Mouse (Mus musculus) MEL (cell line): Measurements from ENCODE around the gene Exoc5. TPM values are rescaled to one million over a fixed set of nuclear protein-coding genes. Genes with fewer than 3 reads are reported as not detected.

Experiments
- DNase-seq: peaks from one replicate; pipeline ENCODE4 v3.0.0; 2011; ENCODE audit warnings: low read depth, low spot score
- H3K27ac ChIP-seq: 2 replicates; pipeline ENCODE4 v1.5.1; 2012; ENCODE audit warnings: low read depth, mild to moderate bottlenecking, control low read depth, low read length, moderate library complexity; ENCODE audit not compliant: control insufficient read depth
- H3K27me3 ChIP-seq, 2 experiments: fragments of 150-350 bp in 1 of 2; sonication (generic) in 1 of 2; 2 replicates each; pipeline ENCODE4 v1.6.1; 2012; ENCODE audit warnings: low read length in 2 of 2, mild to moderate bottlenecking in 2 of 2, improper control_type of control experiment in 1 of 2, moderate library complexity in 1 of 2; ENCODE audit not compliant: insufficient read depth in 2 of 2, control insufficient read depth in 1 of 2
- H3K36me3 ChIP-seq, 2 experiments: 2 replicates each; pipeline ENCODE4 v1.6.1; 2012 to 2014; ENCODE audit warnings: low read length in 2 of 2, improper control_type of control experiment in 1 of 2, inconsistent platforms in 1 of 2, mild to moderate bottlenecking in 1 of 2; ENCODE audit not compliant: insufficient read depth in 2 of 2, control insufficient read depth in 1 of 2
- H3K4me1 ChIP-seq, 2 experiments: fragments of 150-350 bp in 1 of 2; sonication (generic) in 1 of 2; 2 replicates each; pipeline ENCODE4 v1.6.1; 2012; ENCODE audit warnings: low read length in 2 of 2, improper control_type of control experiment in 1 of 2, mild to moderate bottlenecking in 1 of 2; ENCODE audit not compliant: insufficient read depth in 2 of 2, control insufficient read depth in 1 of 2
- H3K4me3 ChIP-seq, 2 experiments: fragments of 150-350 bp in 1 of 2; sonication (generic) in 1 of 2; 2 replicates each; pipeline ENCODE4 v1.5.1; 2012; ENCODE audit warnings: low read depth in 2 of 2, low read length in 2 of 2, mild to moderate bottlenecking in 2 of 2, moderate library complexity in 2 of 2, control low read depth in 1 of 2, improper control_type of control experiment in 1 of 2; ENCODE audit not compliant: control insufficient read depth in 1 of 2, insufficient read depth in 1 of 2
- H3K79me2 ChIP-seq: 2 replicates; pipeline ENCODE4 v1.6.1; 2012; ENCODE audit warnings: mild to moderate bottlenecking, low read length, moderate library complexity; ENCODE audit not compliant: control insufficient read depth, poor library complexity, insufficient read depth
- H3K9ac ChIP-seq: 2 replicates; pipeline ENCODE4 v1.6.1; 2012; ENCODE audit warnings: low read depth, mild to moderate bottlenecking, control low read depth, low read length, moderate library complexity; ENCODE audit not compliant: control insufficient read depth, poor library complexity, severe bottlenecking
- H3K9me3 ChIP-seq: fragments of 150-350 bp; sonication (generic); replicated peaks from 2 replicates; pipeline ENCODE4 v1.6.1; 2012; ENCODE audit warnings: mild to moderate bottlenecking, low read length, improper control_type of control experiment, moderate library complexity; ENCODE audit not compliant: insufficient read depth
- BHLHE40 ChIP-seq: IDR thresholded peaks from 2 replicates; pipeline ENCODE4 v1.6.1; 2012; ENCODE audit warnings: low read depth, mild to moderate bottlenecking, inconsistent platforms, low read length, improper control_type of control experiment, borderline replicate concordance
- CHD1 ChIP-seq: IDR thresholded peaks from 2 replicates; pipeline ENCODE4 v1.6.1; 2012; ENCODE audit warnings: low read depth, mild to moderate bottlenecking, inconsistent platforms, low read length, improper control_type of control experiment
- CHD2 ChIP-seq: IDR thresholded peaks from 2 replicates; pipeline ENCODE4 v1.6.1; 2011; ENCODE audit warnings: low read length, improper control_type of control experiment
- E2F4 ChIP-seq: IDR thresholded peaks from 2 replicates; pipeline ENCODE4 v1.6.1; 2011; ENCODE audit warnings: low read depth, low read length, improper control_type of control experiment, borderline replicate concordance
- ELF1 ChIP-seq: IDR thresholded peaks from 2 replicates; pipeline ENCODE4 v1.6.1; 2014; ENCODE audit warnings: low read depth, mild to moderate bottlenecking, inconsistent platforms, low read length, improper control_type of control experiment, moderate library complexity
- EP300 ChIP-seq, 2 experiments: IDR thresholded peaks; 2 replicates each; pipeline ENCODE4 v1.6.1; 2011; ENCODE audit warnings: improper control_type of control experiment in 2 of 2, low read length in 2 of 2, low read depth in 1 of 2, mild to moderate bottlenecking in 1 of 2
- ETS1 ChIP-seq: IDR thresholded peaks from 2 replicates; pipeline ENCODE4 v1.6.1; 2012; ENCODE audit warnings: low read depth, mild to moderate bottlenecking, inconsistent platforms, low read length, improper control_type of control experiment, moderate library complexity
- GABPA ChIP-seq: IDR thresholded peaks from 2 replicates; pipeline ENCODE4 v1.6.1; 2012; ENCODE audit warnings: low read depth, mild to moderate bottlenecking, inconsistent platforms, low read length, improper control_type of control experiment, moderate library complexity
- GATA1 ChIP-seq: IDR thresholded peaks from 2 replicates; pipeline ENCODE4 v1.6.1; 2011; ENCODE audit warnings: low read depth, low read length, improper control_type of control experiment
- HCFC1 ChIP-seq: IDR thresholded peaks from 2 replicates; pipeline ENCODE4 v1.6.1; 2012; ENCODE audit warnings: low read depth, mild to moderate bottlenecking, inconsistent platforms, low read length, improper control_type of control experiment, moderate library complexity
- JUND ChIP-seq: IDR thresholded peaks from 2 replicates; pipeline ENCODE4 v1.6.1; 2011; ENCODE audit warnings: low read depth, mild to moderate bottlenecking, improper control_type of control experiment, low read length
- KAT2A ChIP-seq: conservative IDR thresholded peaks from 2 replicates; pipeline ENCODE4 v1.6.1; 2012; ENCODE audit warnings: low read depth, low read length, improper control_type of control experiment, inconsistent platforms
- MAX ChIP-seq: IDR thresholded peaks from 2 replicates; pipeline ENCODE4 v1.6.1; 2011; ENCODE audit warnings: low read length, improper control_type of control experiment
- MAZ ChIP-seq: IDR thresholded peaks from 2 replicates; pipeline ENCODE4 v1.6.1; 2012; ENCODE audit warnings: low read depth, mild to moderate bottlenecking, inconsistent platforms, low read length, improper control_type of control experiment
- MEF2A ChIP-seq: IDR thresholded peaks from 2 replicates; pipeline ENCODE4 v1.6.1; 2014; ENCODE audit warnings: low read depth, mild to moderate bottlenecking, inconsistent platforms, low read length, improper control_type of control experiment; ENCODE audit not compliant: poor library complexity, insufficient replicate concordance, severe bottlenecking; ENCODE audit errors: extremely low read depth
- MXI1 ChIP-seq: IDR thresholded peaks from 2 replicates; pipeline ENCODE4 v1.6.1; 2011; ENCODE audit warnings: mild to moderate bottlenecking, low read depth, low read length, improper control_type of control experiment
- MYB ChIP-seq: IDR thresholded peaks from 2 replicates; pipeline ENCODE4 v1.6.1; 2011; ENCODE audit warnings: mild to moderate bottlenecking, low read depth, low read length, improper control_type of control experiment
- MYC ChIP-seq: IDR thresholded peaks from 2 replicates; pipeline ENCODE4 v1.6.1; 2011; ENCODE audit warnings: low read depth, mild to moderate bottlenecking, low read length, improper control_type of control experiment, moderate library complexity
- NELFE ChIP-seq: IDR thresholded peaks from 2 replicates; pipeline ENCODE4 v1.6.1; 2011; ENCODE audit warnings: low read depth, low read length, improper control_type of control experiment
- NRF1 ChIP-seq: IDR thresholded peaks from 2 replicates; pipeline ENCODE4 v1.6.1; 2014; ENCODE audit warnings: low read depth, mild to moderate bottlenecking, inconsistent platforms, low read length, improper control_type of control experiment, moderate library complexity; ENCODE audit not compliant: poor library complexity, insufficient read depth, severe bottlenecking
- POLR2A ChIP-seq, 2 experiments: IDR thresholded peaks; 2 replicates each; pipeline ENCODE4 v1.6.1; 2011 to 2012; ENCODE audit warnings: low read length in 2 of 2, mild to moderate bottlenecking in 2 of 2, control low read depth in 1 of 2, improper control_type of control experiment in 1 of 2, low read depth in 1 of 2, moderate library complexity in 1 of 2; ENCODE audit not compliant: control insufficient read depth in 1 of 2, insufficient read depth in 1 of 2, poor library complexity in 1 of 2
- POLR2AphosphoS2 ChIP-seq: IDR thresholded peaks from 2 replicates; pipeline ENCODE4 v1.6.1; 2011; ENCODE audit warnings: low read length, improper control_type of control experiment
- POLR2AphosphoS5 ChIP-seq: IDR thresholded peaks from 2 replicates; pipeline ENCODE4 v1.6.1; 2012; ENCODE audit warnings: low read depth, borderline replicate concordance, mild to moderate bottlenecking, inconsistent platforms, low read length, moderate library complexity, mixed read lengths
- RAD21 ChIP-seq: IDR thresholded peaks from 2 replicates; pipeline ENCODE4 v1.6.1; 2011; ENCODE audit warnings: mild to moderate bottlenecking, low read depth, low read length, improper control_type of control experiment
- RCOR1 ChIP-seq: IDR thresholded peaks from 2 replicates; pipeline ENCODE4 v1.6.1; 2012; ENCODE audit warnings: low read depth, mild to moderate bottlenecking, inconsistent platforms, low read length, improper control_type of control experiment
- SIN3A ChIP-seq: IDR thresholded peaks from 2 replicates; pipeline ENCODE4 v1.6.1; 2012; ENCODE audit warnings: low read length, improper control_type of control experiment, inconsistent platforms
- SMC3 ChIP-seq: IDR thresholded peaks from 2 replicates; pipeline ENCODE4 v1.6.1; 2011; ENCODE audit warnings: low read depth, low read length, improper control_type of control experiment
- TAL1 ChIP-seq: IDR thresholded peaks from 2 replicates; pipeline ENCODE4 v1.6.1; 2012; ENCODE audit warnings: mild to moderate bottlenecking, inconsistent platforms, low read length, moderate library complexity, mixed read lengths
- TBP ChIP-seq: IDR thresholded peaks from 2 replicates; pipeline ENCODE4 v1.8.0; 2011; ENCODE audit warnings: low read depth, low read length, improper control_type of control experiment
- TCF12 ChIP-seq: IDR thresholded peaks from 2 replicates; pipeline ENCODE4 v1.6.1; 2014; ENCODE audit warnings: low read depth, mild to moderate bottlenecking, inconsistent platforms, low read length, improper control_type of control experiment, moderate library complexity
- UBTF ChIP-seq: IDR thresholded peaks from 2 replicates; pipeline ENCODE4 v1.6.1; 2012; ENCODE audit warnings: low read depth, mild to moderate bottlenecking, inconsistent platforms, low read length, improper control_type of control experiment, moderate library complexity, borderline replicate concordance; ENCODE audit not compliant: insufficient read depth
- USF2 ChIP-seq, 2 experiments: IDR thresholded peaks; 2 replicates each; pipeline ENCODE4 v1.6.1; 2011 to 2012; ENCODE audit warnings: improper control_type of control experiment in 2 of 2, low read length in 2 of 2, borderline replicate concordance in 1 of 2, inconsistent platforms in 1 of 2, low read depth in 1 of 2, mild to moderate bottlenecking in 1 of 2; ENCODE audit not compliant: insufficient read depth in 1 of 2
- ZC3H11A ChIP-seq: IDR thresholded peaks from 2 replicates; pipeline ENCODE4 v1.6.1; 2012; ENCODE audit warnings: low read depth, mild to moderate bottlenecking, inconsistent platforms, low read length, improper control_type of control experiment
- ZKSCAN1 ChIP-seq: IDR thresholded peaks from 2 replicates; pipeline ENCODE4 v1.6.1; 2012; ENCODE audit warnings: low read depth, mild to moderate bottlenecking, inconsistent platforms, low read length, improper control_type of control experiment, moderate library complexity
- ZMIZ1 ChIP-seq: IDR thresholded peaks from 2 replicates; pipeline ENCODE4 v1.6.1; 2012; ENCODE audit warnings: low read depth, mild to moderate bottlenecking, inconsistent platforms, low read length, improper control_type of control experiment, moderate library complexity
- ZNF384 ChIP-seq: IDR thresholded peaks from 2 replicates; pipeline ENCODE4 v1.6.1; 2012; ENCODE audit warnings: low read depth, mild to moderate bottlenecking, inconsistent platforms, low read length, improper control_type of control experiment
- polyA plus RNA-seq, 2 experiments: library from polyadenylated mRNA; stranded (reverse) in 1 of 2; unstranded in 1 of 2; fragments of >175 nt in 1 of 2; fragments of >200 nt in 1 of 2; gene quantifications; 2 replicates each; pipeline versions ENCODE4 v1.2.1 to v1.2.4; 2012; ENCODE audit warnings: low replicate concordance in 2 of 2, low read depth in 1 of 2; ENCODE audit not compliant: insufficient read length in 2 of 2, insufficient read depth in 1 of 2, missing spikeins in 1 of 2
- total RNA-seq: library from RNA; depleted of rRNA; stranded (reverse); fragments of 300-350 nt; gene quantifications from 2 replicates; pipeline ENCODE4 v1.2.3, GENCODE M21; 2012; rRNA removed

Gene Exoc5
- total RNA-seq (33.3 and 34.9 TPM in 2 replicates), polyA plus RNA-seq (10 to 100 TPM; 23.0 to 56.4 TPM)

DNA sequence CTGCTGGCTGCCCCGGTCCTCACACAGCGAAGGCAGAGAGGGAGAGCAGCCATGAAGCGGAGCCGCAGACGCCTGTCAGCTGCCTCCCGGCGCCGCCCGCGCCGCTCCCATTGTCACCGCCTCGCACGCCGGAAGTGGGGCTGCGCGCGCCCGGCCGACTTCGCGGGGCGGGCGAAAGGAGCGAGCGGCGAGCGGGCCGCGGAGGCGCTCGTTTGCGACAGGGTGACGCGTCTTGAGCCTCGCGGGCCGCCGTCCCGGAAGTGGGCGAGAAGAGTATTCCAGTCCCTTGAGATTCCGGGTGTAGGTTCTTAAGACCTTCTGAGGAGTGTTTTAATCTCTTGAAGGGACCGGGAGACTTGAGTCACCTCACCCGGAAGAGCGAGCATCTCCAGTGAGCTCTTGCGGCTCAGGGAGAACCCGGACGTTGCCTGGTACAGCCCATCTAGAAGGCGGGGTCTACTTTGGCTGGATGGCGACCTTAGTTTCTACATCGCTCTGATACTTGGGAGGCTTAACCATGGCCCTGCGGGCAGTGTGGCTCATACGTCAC, at the start of gene Exoc5:
Gene Exoc5 (minus strand): TSS at position 380 of the 550 bp plus-strand sequence.
- H3K27me3 ChIP-seq = no peaks in the 10 kb centered on the region
- H3K9me3 ChIP-seq = no peaks in the 10 kb centered on the region
- peaks cover 9 to 14% of the 10 kb centered on the region in 2 experiments for H3K4me1 ChIP-seq
- H3K27ac ChIP-seq = peak within 1 kb of the TSS; percentile 96
- H3K9ac ChIP-seq = peak within 1 kb of the TSS; percentile 95
- H3K36me3 ChIP-seq = peaks cover 0 to 40% of the 10 kb centered on the region in 2 experiments; a peak in 2 of 4 replicates
- H3K4me3 ChIP-seq = peak within 1 kb of the TSS; percentile 90 to 99
- DNase-seq = peak; percentile 96
- H3K79me2 ChIP-seq = peaks cover 44% of the 10 kb centered on the region
- TF ChIP-seq ELF1 (peak; percentile 93), NRF1 (peak; percentile 58; the same call in 1 of the 2 replicates), UBTF (0 out of 2 replicates have a peak, but pooled peaks have one; percentile 83), POLR2A (IDR thresholded peaks at IDR 0.05; ENCODE audit: control insufficient read depth in 1 of 2, insufficient read depth in 1 of 2, low read depth in 1 of 2, low read length in 2 of 2, poor library complexity in 1 of 2) (peak; percentile 86 to 93), ZNF384 (no peak), USF2 (IDR thresholded peaks at IDR 0.05; ENCODE audit: borderline replicate concordance in 1 of 2, insufficient read depth in 1 of 2, low read depth in 1 of 2, low read length in 2 of 2) (no peak), ZC3H11A (no peak), MYB (no peak), CHD2 (no peak), TBP (peak; percentile 78), MEF2A (no peak), MAX (peak; percentile 56; the same call in 1 of the 2 replicates), ZKSCAN1 (no peak), KAT2A (no peak; the same call in 1 of the 2 replicates), POLR2AphosphoS5 (no peak), POLR2AphosphoS2 (peak; percentile 65; the same call in 1 of the 2 replicates), BHLHE40 (no peak), ETS1 (peak; percentile 73), ZMIZ1 (no peak), EP300 (IDR thresholded peaks at IDR 0.05; ENCODE audit: low read depth in 1 of 2, low read length in 2 of 2) (peak in 1 of 2 experiments; percentile 36; a peak in 1 of 4 replicates), MXI1 (peak; percentile 84), TCF12 (peak; percentile 73), MAZ (peak; percentile 92; the same call in 1 of the 2 replicates), NELFE (peak; percentile 85), RCOR1 (no peak), GATA1 (no peak), MYC (no peak; the same call in 1 of the 2 replicates), JUND (no peak), HCFC1 (peak; percentile 90), CHD1 (no peak), RAD21 (no peak), E2F4 (peak; percentile 59; the same call in 1 of the 2 replicates), GABPA (no peak), SIN3A (peak; percentile 93), TAL1 (no peak), SMC3 (no peak)
